Mouse (Mus musculus): ENCODE data around the gene Sarnp. TPM values are rescaled to one million over a fixed set of nuclear protein-coding genes. Genes with fewer than 3 reads are reported as not detected.

Sarnp gene
- total and polyA plus RNA-seq, 2 experiments from 2014 or later, result 24.3 to 126 TPM

- no peak overlapping the region for H3K27ac ChIP-seq
- no peak overlapping the region for H3K4me2 ChIP-seq (ENCODE audit: low read depth, low read length)
- peaks cover 28% of the 10 kb centered on the region; the same call in 1 of the 2 replicates for H3K36me3 ChIP-seq (ENCODE audit: insufficient read depth, low read length)
- H3K4me3 ChIP-seq (ENCODE audit: low read length), result no peak overlapping the region
- DNase-seq (ENCODE audit: low spot score) (no peak), ATAC-seq (no peak)
- no peak for TF ChIP-seq CTCF (IDR thresholded peaks at IDR 0.05; ENCODE audit: low read depth)
- no peaks in the 10 kb centered on the region for H3K4me1 ChIP-seq (ENCODE audit: insufficient read depth, low read length)
- no peaks in the 10 kb centered on the region for H3K27me3 ChIP-seq (ENCODE audit: insufficient read depth, low read length)
- no peak overlapping the region for H3K9ac ChIP-seq (replicated peaks; ENCODE audit: low read length)
- no peaks in the 10 kb centered on the region for H3K9me3 ChIP-seq (ENCODE audit: low read length)
Observed at GRCm38 (mm10) chr10:128839434-128839833, 22.3 kb downstream of the Sarnp start.

- Histone ChIP-seq H3K27ac (no peak overlapping the region), H3K9me3 (ENCODE audit: low read length) (no peaks in the 10 kb centered on the region), H3K4me3 (ENCODE audit: low read length) (no peak overlapping the region), H3K27me3 (ENCODE audit: insufficient read depth, low read length) (no peaks in the 10 kb centered on the region), H3K36me3 (ENCODE audit: insufficient read depth, low read length) (peaks cover 28% of the 10 kb centered on the region; the same call in 1 of the 2 replicates), H3K4me1 (ENCODE audit: insufficient read depth, low read length) (no peaks in the 10 kb centered on the region), H3K9ac (replicated peaks; ENCODE audit: low read length) (no peak overlapping the region), H3K4me2 (ENCODE audit: low read depth, low read length) (no peak overlapping the region)
- DNase-seq (ENCODE audit: low spot score), result no peak
- TF ChIP-seq CTCF (IDR thresholded peaks at IDR 0.05; ENCODE audit: low read depth), result no peak
- ATAC-seq, result no peak
Observed at GRCm38 (mm10) chr10:128840612-128841011, 23.5 kb downstream of the Sarnp start.

GRCm38 (mm10) chr10:128843260-128843659 lies 26.1 kb downstream of the Sarnp start:
- no peaks in the 10 kb centered on the region for H3K4me1 ChIP-seq (ENCODE audit: insufficient read depth, low read length)
- WGBS, result 95% methylated on average over 5 of the region's 5 CpGs
- no peak overlapping the region for H3K4me3 ChIP-seq (ENCODE audit: low read length)
- no peak overlapping the region for H3K27ac ChIP-seq
- no peaks in the 10 kb centered on the region for H3K27me3 ChIP-seq (ENCODE audit: insufficient read depth, low read length)
- H3K4me2 ChIP-seq (ENCODE audit: low read depth, low read length), result no peak overlapping the region
- H3K9me3 ChIP-seq (ENCODE audit: low read length), result no peaks in the 10 kb centered on the region
- H3K36me3 ChIP-seq (ENCODE audit: insufficient read depth, low read length), result peaks cover 25% of the 10 kb centered on the region; the same call in 1 of the 2 replicates
- DNase-seq (ENCODE audit: low spot score) (no peak), ATAC-seq (no peak)
- H3K9ac ChIP-seq (replicated peaks; ENCODE audit: low read length), result no peak overlapping the region
- no peak for TF ChIP-seq CTCF (IDR thresholded peaks at IDR 0.05; ENCODE audit: low read depth)

- H3K4me1 ChIP-seq (ENCODE audit: insufficient read depth, low read length), result no peaks in the 10 kb centered on the region
- H3K4me3 ChIP-seq (ENCODE audit: low read length), result no peak overlapping the region
- WGBS, result 81% methylated on average over 2 of the region's 2 CpGs
- H3K27ac ChIP-seq, result no peak overlapping the region
- peak; percentile 62 for TF ChIP-seq CTCF (IDR thresholded peaks at IDR 0.05; ENCODE audit: low read depth)
- H3K9ac ChIP-seq (replicated peaks; ENCODE audit: low read length), result no peak overlapping the region
- DNase-seq (ENCODE audit: low spot score) (peak; percentile 69), ATAC-seq (no peak)
- no peaks in the 10 kb centered on the region for H3K27me3 ChIP-seq (ENCODE audit: insufficient read depth, low read length)
- no peak overlapping the region for H3K4me2 ChIP-seq (ENCODE audit: low read depth, low read length)
- H3K36me3 ChIP-seq (ENCODE audit: insufficient read depth, low read length), result peaks cover 31% of the 10 kb centered on the region
- H3K9me3 ChIP-seq (ENCODE audit: low read length), result no peaks in the 10 kb centered on the region
Observed at GRCm38 (mm10) chr10:128845516-128845915, 28.4 kb downstream of the Sarnp start.

GRCm38 (mm10) chr10:128846664-128847063 lies 29.5 kb downstream of the Sarnp start:
- no peaks in the 10 kb centered on the region for H3K27me3 ChIP-seq (ENCODE audit: insufficient read depth, low read length)
- no peaks in the 10 kb centered on the region for H3K9me3 ChIP-seq (ENCODE audit: low read length)
- no peak for TF ChIP-seq CTCF (IDR thresholded peaks at IDR 0.05; ENCODE audit: low read depth)
- ATAC-seq (no peak), DNase-seq (ENCODE audit: low spot score) (no peak)
- no peaks in the 10 kb centered on the region for H3K4me1 ChIP-seq (ENCODE audit: insufficient read depth, low read length)
- no peak overlapping the region for H3K9ac ChIP-seq (replicated peaks; ENCODE audit: low read length)
- WGBS, result 95% methylated on average over 4 of the region's 4 CpGs
- no peak overlapping the region for H3K4me2 ChIP-seq (ENCODE audit: low read depth, low read length)
- H3K4me3 ChIP-seq (ENCODE audit: low read length), result no peak overlapping the region
- H3K27ac ChIP-seq, result no peak overlapping the region
- H3K36me3 ChIP-seq (ENCODE audit: insufficient read depth, low read length), result peaks cover 28% of the 10 kb centered on the region

GRCm38 (mm10) chr10:128848426-128848825 lies 31.3 kb downstream of the Sarnp start:
- TF ChIP-seq CTCF (IDR thresholded peaks at IDR 0.05; ENCODE audit: low read depth), result no peak
- Histone ChIP-seq H3K9me3 (ENCODE audit: low read length) (no peaks in the 10 kb centered on the region), H3K4me1 (ENCODE audit: insufficient read depth, low read length) (no peaks in the 10 kb centered on the region), H3K4me3 (ENCODE audit: low read length) (no peak overlapping the region), H3K36me3 (ENCODE audit: insufficient read depth, low read length) (peaks cover 11% of the 10 kb centered on the region), H3K27me3 (ENCODE audit: insufficient read depth, low read length) (no peaks in the 10 kb centered on the region), H3K27ac (no peak overlapping the region), H3K4me2 (ENCODE audit: low read depth, low read length) (no peak overlapping the region), H3K9ac (replicated peaks; ENCODE audit: low read length) (no peak overlapping the region)
- no peak for DNase-seq (ENCODE audit: low spot score)
- 82% methylated on average over 2 of the region's 2 CpGs for WGBS
- no peak for ATAC-seq

GRCm38 (mm10) chr10:128850339-128850738 lies 33.2 kb downstream of the Sarnp start:
- no peak overlapping the region for H3K4me2 ChIP-seq (ENCODE audit: low read depth, low read length)
- TF ChIP-seq CTCF (IDR thresholded peaks at IDR 0.05; ENCODE audit: low read depth), result no peak
- H3K9ac ChIP-seq (replicated peaks; ENCODE audit: low read length), result no peak overlapping the region
- no peak for ATAC-seq
- no peaks in the 10 kb centered on the region for H3K9me3 ChIP-seq (ENCODE audit: low read length)
- peaks cover 16% of the 10 kb centered on the region for H3K36me3 ChIP-seq (ENCODE audit: insufficient read depth, low read length)
- DNase-seq (ENCODE audit: low spot score), result no peak
- 69% methylated on average over 3 of the region's 3 CpGs for WGBS
- no peaks in the 10 kb centered on the region for H3K4me1 ChIP-seq (ENCODE audit: insufficient read depth, low read length)
- H3K4me3 ChIP-seq (ENCODE audit: low read length), result no peak overlapping the region
- H3K27ac ChIP-seq, result no peak overlapping the region
- no peaks in the 10 kb centered on the region for H3K27me3 ChIP-seq (ENCODE audit: insufficient read depth, low read length)

All from hindbrain, postnatal 0 days (tissue).